Mouse (Mus musculus) myocyte (in vitro differentiated cells): Measurements from ENCODE around the gene Gm26727. TPM values are rescaled to one million over a fixed set of nuclear protein-coding genes. Genes with fewer than 3 reads are reported as not detected.

Experiments
- H3K27me3 ChIP-seq: one replicate; pipeline ENCODE4 v1.6.1; 2011; ENCODE audit not compliant: control insufficient read depth, insufficient read depth, insufficient read length
- H3K36me3 ChIP-seq: one replicate; pipeline ENCODE4 v1.6.1; 2011; ENCODE audit not compliant: control insufficient read depth, insufficient read depth
- H3K4me2 ChIP-seq: one replicate; pipeline ENCODE4 v1.6.1; 2011; ENCODE audit warnings: low read depth, control low read depth
- H3K4me3 ChIP-seq: one replicate; pipeline ENCODE4 v1.5.1; 2011; ENCODE audit warnings: mild to moderate bottlenecking, control low read depth, moderate library complexity
- H3K79me2 ChIP-seq: one replicate; pipeline ENCODE4 v1.6.1; 2011; ENCODE audit not compliant: control insufficient read depth, insufficient read depth
- H3ac ChIP-seq: one replicate; pipeline ENCODE4 v1.6.1; 2011; ENCODE audit not compliant: control insufficient read depth, insufficient read length
- CEBPB ChIP-seq: IDR thresholded peaks from 2 replicates; pipeline ENCODE4 v1.6.1; 2011; ENCODE audit warnings: mild to moderate bottlenecking, moderate library complexity; ENCODE audit not compliant: poor library complexity, insufficient read depth, severe bottlenecking
- E2F4 ChIP-seq: IDR thresholded peaks from one replicate; pipeline ENCODE4 v1.6.1; 2011; ENCODE audit warnings: mild to moderate bottlenecking, control low read depth, moderate library complexity; ENCODE audit not compliant: insufficient read depth
- MAX ChIP-seq: IDR thresholded peaks from one replicate; pipeline ENCODE4 v1.6.1; 2011; ENCODE audit warnings: low read depth, mild to moderate bottlenecking, control low read depth
- MYOD1 ChIP-seq, 3 experiments: IDR thresholded peaks; one replicate each; pipeline ENCODE4 v1.6.1; 2011; ENCODE audit warnings: control low read depth in 2 of 3, low read depth in 2 of 3, mild to moderate bottlenecking in 2 of 3, moderate library complexity in 1 of 3; ENCODE audit not compliant: insufficient read length in 2 of 3, control insufficient read depth in 1 of 3
- MYOG ChIP-seq, 3 experiments: IDR thresholded peaks; one replicate each; pipeline ENCODE4 v1.6.1; 2011; ENCODE audit warnings: control low read depth in 2 of 3, low read depth in 2 of 3, mild to moderate bottlenecking in 2 of 3; ENCODE audit not compliant: insufficient read length in 2 of 3, control insufficient read depth in 1 of 3, insufficient read depth in 1 of 3
- POLR2A ChIP-seq: IDR thresholded peaks from one replicate; pipeline ENCODE4 v1.6.1; 2011; ENCODE audit warnings: low read depth, mild to moderate bottlenecking, control low read depth, moderate library complexity; ENCODE audit not compliant: insufficient read length
- POLR2AphosphoS2 ChIP-seq: IDR thresholded peaks from one replicate; pipeline ENCODE4 v1.6.1; 2011; ENCODE audit warnings: low read depth, control low read depth; ENCODE audit not compliant: insufficient read length
- REST ChIP-seq: IDR thresholded peaks from one replicate; pipeline ENCODE4 v1.6.1; 2011; ENCODE audit warnings: mild to moderate bottlenecking, control low read depth, moderate library complexity; ENCODE audit not compliant: insufficient read depth, insufficient read length
- SRF ChIP-seq: IDR thresholded peaks from one replicate; pipeline ENCODE4 v1.6.1; 2011; ENCODE audit warnings: low read depth; ENCODE audit not compliant: control insufficient read depth, insufficient read length
- TCF12 ChIP-seq: IDR thresholded peaks from one replicate; pipeline ENCODE4 v1.6.1; 2011; ENCODE audit warnings: mild to moderate bottlenecking, control low read depth; ENCODE audit not compliant: poor library complexity, insufficient read depth, severe bottlenecking
- TCF3 ChIP-seq: IDR thresholded peaks from one replicate; pipeline ENCODE4 v1.6.1; 2011; ENCODE audit warnings: low read depth, control low read depth; ENCODE audit not compliant: insufficient read length
- USF1 ChIP-seq: IDR thresholded peaks from one replicate; pipeline ENCODE4 v1.6.1; 2011; ENCODE audit warnings: low read depth, mild to moderate bottlenecking, control low read depth, moderate library complexity
- polyA plus RNA-seq: library from polyadenylated mRNA; unstranded; fragments of >200 nt; fragmentation: generic; extraction: Trizol; gene quantifications from one replicate; pipeline ENCODE4 v1.2.1, GENCODE M21; 2012; ENCODE audit warnings: missing spikeins

Gm26727 gene
- polyA plus RNA-seq, 1 experiment, result not detected

DNA sequence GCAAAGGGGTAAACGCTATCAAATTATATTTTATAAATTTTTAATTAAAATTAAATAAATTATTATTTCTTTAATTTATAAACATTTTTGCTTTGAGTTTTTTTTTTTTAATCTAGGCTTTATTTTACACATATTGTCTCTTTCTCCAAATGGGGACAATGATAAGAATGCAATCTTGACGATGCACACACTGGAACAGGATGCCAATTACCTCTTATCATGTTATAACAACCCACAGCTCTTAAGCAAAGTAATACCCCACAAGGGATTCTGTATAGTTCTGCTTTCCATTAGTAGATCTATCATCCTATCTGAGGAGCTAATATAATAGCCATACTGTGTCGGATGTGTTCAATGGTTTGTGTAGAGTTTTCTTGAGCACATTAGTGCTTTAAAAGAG lies 27.9 kb upstream of the Gm26727 start:
- Histone ChIP-seq H3K27me3 (no peaks in the 10 kb centered on the region), H3K4me2 (no peak overlapping the region), H3K79me2 (no peaks in the 10 kb centered on the region), H3ac (no peak overlapping the region), H3K36me3 (no peaks in the 10 kb centered on the region), H3K4me3 (no peak overlapping the region)
- TF ChIP-seq E2F4, result no peak

GRCm38 (mm10) chr2:67447206-67447605 lies 14.2 kb upstream of the Gm26727 start:
- TF ChIP-seq MAX, result no peak
- TF ChIP-seq MYOD1 (IDR thresholded peaks at IDR 0.05; ENCODE audit: control insufficient read depth in 1 of 3, insufficient read length in 2 of 3, low read depth in 2 of 3), result no peak
- TF ChIP-seq MYOG (IDR thresholded peaks at IDR 0.05; ENCODE audit: control insufficient read depth in 1 of 3, insufficient read depth in 1 of 3, insufficient read length in 2 of 3, low read depth in 2 of 3), result no peak
- no peak for TF ChIP-seq TCF12
- TF ChIP-seq SRF, result no peak
- TF ChIP-seq POLR2A, result no peak
- no peak for TF ChIP-seq E2F4
- TF ChIP-seq USF1, result no peak
- TF ChIP-seq POLR2AphosphoS2, result no peak
- no peak for TF ChIP-seq REST
- TF ChIP-seq TCF3, result no peak
- Histone ChIP-seq H3K4me2 (peak overlapping the region; percentile 64), H3K4me3 (no peak overlapping the region), H3K36me3 (no peaks in the 10 kb centered on the region), H3K79me2 (no peaks in the 10 kb centered on the region), H3ac (no peak overlapping the region), H3K27me3 (no peaks in the 10 kb centered on the region)

DNA sequence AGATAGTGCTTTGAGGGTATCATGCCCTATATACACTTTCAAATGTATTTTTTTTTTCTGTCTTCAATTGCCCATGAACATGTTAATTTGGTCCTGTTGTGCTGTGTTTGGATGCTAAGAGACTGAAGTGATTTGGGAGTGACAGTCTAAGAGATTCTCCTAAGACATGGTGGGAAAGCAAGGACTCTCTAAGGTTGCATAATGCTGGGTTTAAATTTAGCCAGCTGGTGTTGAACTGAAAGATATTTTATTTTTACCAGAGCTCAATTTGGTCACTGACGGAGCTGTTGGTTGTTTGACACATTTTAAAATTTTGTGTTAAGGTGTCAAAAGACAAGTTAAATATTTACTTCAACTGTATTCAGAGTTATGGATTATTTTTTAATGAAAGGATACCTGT lies 13.8 kb upstream of the Gm26727 start:
- TF ChIP-seq CEBPB (no peak), MYOG (IDR thresholded peaks at IDR 0.05; ENCODE audit: control insufficient read depth in 1 of 3, insufficient read depth in 1 of 3, insufficient read length in 2 of 3, low read depth in 2 of 3) (no peak), TCF3 (no peak), TCF12 (no peak), E2F4 (no peak), MAX (no peak), REST (no peak), POLR2A (no peak), MYOD1 (IDR thresholded peaks at IDR 0.05; ENCODE audit: control insufficient read depth in 1 of 3, insufficient read length in 2 of 3, low read depth in 2 of 3) (no peak), POLR2AphosphoS2 (no peak), SRF (no peak), USF1 (no peak)
- no peak overlapping the region for H3K4me3 ChIP-seq
- no peaks in the 10 kb centered on the region for H3K79me2 ChIP-seq
- no peak overlapping the region for H3ac ChIP-seq
- H3K36me3 ChIP-seq, result no peaks in the 10 kb centered on the region
- H3K27me3 ChIP-seq, result no peaks in the 10 kb centered on the region
- peak overlapping the region; percentile 64 for H3K4me2 ChIP-seq

GRCm38 (mm10) chr2:67445780-67446179 lies 12.8 kb upstream of the Gm26727 start, which contains the start of gene Xirp2:
Xirp2 (plus strand) TSS chr2:67446002.
- Histone ChIP-seq H3K4me3 (no peak within 1 kb of the TSS), H3K4me2 (peak within 1 kb of the TSS; percentile 64), H3K79me2 (no peaks in the 10 kb centered on the region)

GRCm38 (mm10) chr2:67438309-67438708 lies 5.3 kb upstream of the Gm26727 start:
- no peak overlapping the region for H3K4me2 ChIP-seq
- TF ChIP-seq E2F4 (no peak), TCF12 (no peak), POLR2A (no peak), MYOG (IDR thresholded peaks at IDR 0.05; ENCODE audit: control insufficient read depth in 1 of 3, insufficient read depth in 1 of 3, insufficient read length in 2 of 3, low read depth in 2 of 3) (no peak), POLR2AphosphoS2 (no peak), REST (no peak), SRF (no peak), CEBPB (no peak), USF1 (no peak), MAX (no peak), TCF3 (no peak), MYOD1 (IDR thresholded peaks at IDR 0.05; ENCODE audit: control insufficient read depth in 1 of 3, insufficient read length in 2 of 3, low read depth in 2 of 3) (no peak)
- H3K79me2 ChIP-seq, result no peaks in the 10 kb centered on the region
- no peaks in the 10 kb centered on the region for H3K36me3 ChIP-seq
- no peak overlapping the region for H3ac ChIP-seq
- no peak overlapping the region for H3K4me3 ChIP-seq
- H3K27me3 ChIP-seq, result no peaks in the 10 kb centered on the region

More at GRCm38 (mm10) chr2:67445780-67446179, 12.8 kb upstream of the Gm26727 start, which contains the start of gene Xirp2:
- Histone ChIP-seq H3K36me3 (no peaks in the 10 kb centered on the region), H3ac (no peak within 1 kb of the TSS), H3K27me3 (no peaks in the 10 kb centered on the region)
- TF ChIP-seq E2F4 (no peak), SRF (no peak), REST (no peak), USF1 (no peak), MAX (no peak), TCF12 (no peak), POLR2A (no peak), POLR2AphosphoS2 (no peak), CEBPB (no peak), TCF3 (no peak), MYOG (IDR thresholded peaks at IDR 0.05; ENCODE audit: control insufficient read depth in 1 of 3, insufficient read depth in 1 of 3, insufficient read length in 2 of 3, low read depth in 2 of 3) (no peak), MYOD1 (IDR thresholded peaks at IDR 0.05; ENCODE audit: control insufficient read depth in 1 of 3, insufficient read length in 2 of 3, low read depth in 2 of 3) (no peak)
